Mouse (Mus musculus) lung, postnatal 0 days (tissue): ENCODE measurements at regions not wholly inside any gene's neighbourhood (a gene's known extent, or its start where the extent isn't known, plus 50 kb on each side); places are given as distances from the start of the nearest gene placed in this dataset.

Experiments used
- ATAC-seq: fragments of 200-750 bp; cut with Nextera tagmentation; 2 replicates; pipeline ENCODE4 v1.8.0; 2017; ENCODE audit warnings: moderate library complexity
- DNase-seq: peaks from one replicate; pipeline ENCODE4 v3.0.0-alpha.2; 2016; ENCODE audit warnings: low spot score
- H3K27ac ChIP-seq: fragments of 300-500 bp; sonication (generic); 2 replicates; pipeline ENCODE4 v1.5.1; 2014; ENCODE audit warnings: antibody characterized with exemption, mild to moderate bottlenecking, low read length, mixed read lengths
- H3K27me3 ChIP-seq: fragments of 300-500 bp; sonication (generic); replicated peaks from 2 replicates; pipeline ENCODE4 v1.6.1; 2014; ENCODE audit warnings: low read length, mixed read lengths; ENCODE audit not compliant: insufficient read depth
- H3K36me3 ChIP-seq: fragments of 300-500 bp; sonication (generic); 2 replicates; pipeline ENCODE4 v1.6.1; 2014; ENCODE audit warnings: low read length, mixed read lengths; ENCODE audit not compliant: insufficient read depth
- H3K4me1 ChIP-seq: fragments of 300-500 bp; sonication (generic); 2 replicates; pipeline ENCODE4 v1.6.1; 2014; ENCODE audit warnings: antibody characterized with exemption, low read depth, low read length, mixed read lengths; ENCODE audit not compliant: insufficient read depth
- H3K4me2 ChIP-seq: fragments of 300-500 bp; sonication (generic); replicated peaks from 2 replicates; pipeline ENCODE4 v1.6.1; 2014; ENCODE audit warnings: low read depth, mild to moderate bottlenecking, low read length, moderate library complexity, mixed read lengths
- H3K4me3 ChIP-seq: fragments of 300-500 bp; sonication (generic); 2 replicates; pipeline ENCODE4 v1.5.1; 2014; ENCODE audit warnings: low read depth, low read length
- H3K9ac ChIP-seq: fragments of 300-500 bp; sonication (generic); replicated peaks from 2 replicates; pipeline ENCODE4 v1.6.1; 2014; ENCODE audit warnings: low read depth, mild to moderate bottlenecking
- H3K9me3 ChIP-seq: fragments of 300-500 bp; sonication (generic); 2 replicates; pipeline ENCODE4 v1.6.1; 2016; ENCODE audit warnings: low read length, mixed read lengths
- CTCF ChIP-seq: IDR thresholded peaks from 2 replicates; pipeline ENCODE4 v1.5.1; 2016; ENCODE audit warnings: antibody characterized with exemption, mild to moderate bottlenecking
- EP300 ChIP-seq: IDR thresholded peaks from 2 replicates; pipeline ENCODE4 v1.6.1; 2016; ENCODE audit warnings: antibody characterized with exemption, mild to moderate bottlenecking, control low read depth
- WGBS: fragments of 180-500 bp; shearing (Covaris S2); extraction: QIAGEN DNeasy Blood & Tissue Kit; methylation state at CpG from one replicate; pipeline ENCODE4 v1.1.7; 2014; 5-methylcytosine and 5-hydroxymethylcytosine counted together

GRCm38 (mm10) chr11:64764056-64764455 lies 214.8 kb upstream of the Elac2 start:
- no peaks in the 10 kb centered on the region for H3K36me3 ChIP-seq
- no peaks in the 10 kb centered on the region for H3K27me3 ChIP-seq
- no peaks in the 10 kb centered on the region for H3K4me1 ChIP-seq
- no peak overlapping the region for H3K4me2 ChIP-seq
- no peak overlapping the region for H3K4me3 ChIP-seq
- TF ChIP-seq CTCF (no peak), EP300 (no peak)
- H3K9ac ChIP-seq = no peak overlapping the region
- 61% methylated on average over 6 of the region's 6 CpGs for WGBS
- ATAC-seq = no peak
- no peak for DNase-seq
- no peak overlapping the region for H3K27ac ChIP-seq
- H3K9me3 ChIP-seq = no peaks in the 10 kb centered on the region

- 52% methylated on average over 5 of the region's 5 CpGs for WGBS
- no peaks in the 10 kb centered on the region for H3K4me1 ChIP-seq
- H3K4me3 ChIP-seq = no peak overlapping the region
- no peak overlapping the region for H3K4me2 ChIP-seq
- H3K27me3 ChIP-seq = no peaks in the 10 kb centered on the region
- no peak overlapping the region for H3K9ac ChIP-seq
- H3K36me3 ChIP-seq = no peaks in the 10 kb centered on the region
- no peak overlapping the region for H3K27ac ChIP-seq
- ATAC-seq (no peak), DNase-seq (no peak)
- TF ChIP-seq EP300 (no peak), CTCF (no peak)
- no peaks in the 10 kb centered on the region for H3K9me3 ChIP-seq
Measured at GRCm38 (mm10) chr11:64776691-64777090, 202.1 kb upstream of the Elac2 start.

GRCm38 (mm10) chr11:64800246-64801121 lies 178.4 kb upstream of the Elac2 start:
- no peak overlapping the region for H3K4me2 ChIP-seq
- no peaks in the 10 kb centered on the region for H3K27me3 ChIP-seq
- H3K9me3 ChIP-seq = no peaks in the 10 kb centered on the region
- H3K4me3 ChIP-seq = no peak overlapping the region
- H3K4me1 ChIP-seq = no peaks in the 10 kb centered on the region
- no peak for ATAC-seq
- no peaks in the 10 kb centered on the region for H3K36me3 ChIP-seq
- no peak for DNase-seq
- no peak overlapping the region for H3K9ac ChIP-seq
- H3K27ac ChIP-seq = no peak overlapping the region
- no peak for TF ChIP-seq CTCF
- no peak for TF ChIP-seq EP300
- 48% methylated on average over 21 of the region's 21 CpGs for WGBS

- no peaks in the 10 kb centered on the region for H3K9me3 ChIP-seq
- no peaks in the 10 kb centered on the region for H3K36me3 ChIP-seq
- H3K4me3 ChIP-seq = no peak overlapping the region
- H3K4me1 ChIP-seq = no peaks in the 10 kb centered on the region
- ATAC-seq (no peak), DNase-seq (no peak)
- WGBS = 62% methylated on average over 10 of the region's 10 CpGs
- no peaks in the 10 kb centered on the region for H3K27me3 ChIP-seq
- TF ChIP-seq CTCF = no peak
- TF ChIP-seq EP300 = no peak
- no peak overlapping the region for H3K9ac ChIP-seq
- no peak overlapping the region for H3K4me2 ChIP-seq
- H3K27ac ChIP-seq = no peak overlapping the region
Measured at GRCm38 (mm10) chr11:64801351-64801750, 177.5 kb upstream of the Elac2 start.

GRCm38 (mm10) chr11:64805567-64805966 lies 173.3 kb upstream of the Elac2 start:
- H3K4me3 ChIP-seq = no peak overlapping the region
- DNase-seq (no peak), ATAC-seq (no peak)
- H3K4me2 ChIP-seq = no peak overlapping the region
- no peaks in the 10 kb centered on the region for H3K4me1 ChIP-seq
- no peak overlapping the region for H3K9ac ChIP-seq
- no peaks in the 10 kb centered on the region for H3K36me3 ChIP-seq
- no peak overlapping the region for H3K27ac ChIP-seq
- TF ChIP-seq CTCF (no peak), EP300 (no peak)
- WGBS = 79% methylated on average over 3 of the region's 3 CpGs
- H3K9me3 ChIP-seq = no peaks in the 10 kb centered on the region
- H3K27me3 ChIP-seq = no peaks in the 10 kb centered on the region

GRCm38 (mm10) chr11:64812408-64812807 lies 166.4 kb upstream of the Elac2 start:
- ATAC-seq (no peak), DNase-seq (no peak)
- 48% methylated on average over 6 of the region's 6 CpGs for WGBS
- Histone ChIP-seq H3K4me3 (no peak overlapping the region), H3K4me1 (no peaks in the 10 kb centered on the region), H3K9me3 (no peaks in the 10 kb centered on the region), H3K9ac (no peak overlapping the region), H3K27ac (no peak overlapping the region), H3K27me3 (no peaks in the 10 kb centered on the region), H3K36me3 (no peaks in the 10 kb centered on the region), H3K4me2 (no peak overlapping the region)
- TF ChIP-seq EP300 (no peak), CTCF (no peak)
